Mouse (Mus musculus): ENCODE data around the gene Fam107b. TPM values are rescaled to one million over a fixed set of nuclear protein-coding genes. Genes with fewer than 3 reads are reported as not detected.

Gene Fam107b
- polyA plus RNA-seq, 1 experiment from 2014 or later = 34.4 TPM

DNA sequence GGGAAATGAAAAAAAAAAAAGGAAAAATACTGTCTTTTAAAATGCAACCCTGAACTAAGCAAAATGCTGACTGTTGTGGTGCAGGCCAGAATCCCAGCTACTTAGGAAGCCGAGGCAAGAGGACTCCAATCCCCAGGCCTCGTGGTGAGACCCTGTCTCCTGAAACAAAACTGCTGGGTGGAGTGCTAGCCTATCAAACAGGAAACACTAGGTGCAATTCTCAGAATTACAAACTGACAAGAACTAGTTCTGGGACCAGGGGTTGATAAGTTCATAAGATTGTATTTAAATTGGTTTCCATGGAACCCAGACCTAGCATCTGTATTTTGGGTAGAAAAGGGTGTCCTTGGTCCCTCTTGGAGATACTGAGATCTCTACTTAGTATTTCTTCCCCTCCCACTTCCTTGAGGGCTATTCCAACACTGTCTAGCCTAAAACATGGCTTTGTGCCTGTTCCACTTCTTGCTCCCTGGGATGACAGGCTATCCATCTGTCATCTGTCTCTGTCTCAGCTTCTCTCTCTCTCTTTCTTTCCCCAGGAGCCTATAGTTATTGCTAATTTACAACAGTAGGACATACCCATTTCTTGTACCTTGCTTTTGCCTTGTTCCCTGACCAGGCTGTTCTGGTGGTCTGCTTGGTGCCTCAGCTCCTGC, 24.5 kb downstream of the Fam107b start:
- no peak overlapping the region for H3K9ac ChIP-seq (replicated peaks; ENCODE audit: low read depth, low read length)
- 80% methylated on average over 2 of the region's 2 CpGs for WGBS
- no peaks in the 10 kb centered on the region for H3K4me1 ChIP-seq (ENCODE audit: control insufficient read depth, insufficient read depth, low read length)
- no peaks in the 10 kb centered on the region; the same call in 1 of the 2 replicates for H3K9me3 ChIP-seq (ENCODE audit: control insufficient read depth, low read length)
- no peak overlapping the region for H3K4me3 ChIP-seq (ENCODE audit: low read depth, low read length)
- no peak for ATAC-seq (ENCODE audit: low read depth)
- H3K27me3 ChIP-seq (ENCODE audit: control insufficient read depth, insufficient read depth, low read length) = no peaks in the 10 kb centered on the region
- H3K4me2 ChIP-seq (ENCODE audit: low read depth, low read length) = no peak overlapping the region
- H3K27ac ChIP-seq (ENCODE audit: low read depth, low read length) = no peak overlapping the region
- H3K36me3 ChIP-seq (ENCODE audit: control insufficient read depth, insufficient read depth, low read length) = no peaks in the 10 kb centered on the region

DNA sequence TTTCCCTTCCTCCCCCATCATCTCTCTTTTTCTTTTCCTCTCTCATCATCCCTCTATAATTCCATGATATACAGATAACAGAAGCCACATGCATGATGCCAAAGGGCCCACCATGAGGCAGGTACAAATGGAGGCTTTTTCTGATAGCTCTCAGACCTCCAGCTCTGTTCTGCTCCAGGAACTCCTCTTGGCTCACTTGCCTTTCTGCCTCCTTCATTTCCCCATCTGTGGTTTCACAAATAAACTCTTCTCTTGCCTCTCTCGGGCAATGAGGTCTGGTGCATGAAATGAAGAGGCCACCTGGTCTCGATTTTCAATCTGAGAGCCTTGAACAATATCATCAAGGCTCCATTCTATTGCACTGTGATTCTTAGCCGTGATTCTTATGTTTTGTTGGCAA, 30.1 kb downstream of the Fam107b start:
- no peak overlapping the region for H3K9ac ChIP-seq (replicated peaks; ENCODE audit: low read depth, low read length)
- H3K4me2 ChIP-seq (ENCODE audit: low read depth, low read length) = no peak overlapping the region
- H3K4me1 ChIP-seq (ENCODE audit: control insufficient read depth, insufficient read depth, low read length) = no peaks in the 10 kb centered on the region
- H3K27me3 ChIP-seq (ENCODE audit: control insufficient read depth, insufficient read depth, low read length) = no peaks in the 10 kb centered on the region
- H3K36me3 ChIP-seq (ENCODE audit: control insufficient read depth, insufficient read depth, low read length) = no peaks in the 10 kb centered on the region
- 72% methylated on average over 3 of the region's 3 CpGs for WGBS
- no peak overlapping the region for H3K4me3 ChIP-seq (ENCODE audit: low read depth, low read length)
- H3K9me3 ChIP-seq (ENCODE audit: control insufficient read depth, low read length) = no peaks in the 10 kb centered on the region
- no peak overlapping the region for H3K27ac ChIP-seq (ENCODE audit: low read depth, low read length)
- no peak for ATAC-seq (ENCODE audit: low read depth)

DNA sequence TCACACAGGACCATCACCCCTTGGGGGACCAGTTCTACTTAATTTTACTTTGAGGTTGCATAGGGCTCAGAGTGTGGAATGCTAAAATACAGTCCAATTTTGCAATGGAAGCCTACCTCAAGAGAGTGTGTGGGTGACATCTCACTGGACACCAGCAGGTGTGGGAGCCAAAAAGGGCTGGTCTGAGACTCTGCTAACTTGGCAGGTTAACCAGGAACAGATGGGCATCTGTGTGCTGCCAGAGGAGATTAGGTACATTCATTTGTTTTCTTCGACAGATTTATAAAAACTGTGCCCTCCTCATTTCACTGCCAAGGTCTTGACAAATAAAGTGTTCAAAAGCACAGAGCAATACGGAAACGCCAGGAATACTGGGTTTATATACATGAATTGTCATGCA, 32.3 kb downstream of the Fam107b start:
- Histone ChIP-seq H3K4me2 (ENCODE audit: low read depth, low read length) (no peak overlapping the region), H3K27ac (ENCODE audit: low read depth, low read length) (no peak overlapping the region), H3K27me3 (ENCODE audit: control insufficient read depth, insufficient read depth, low read length) (no peaks in the 10 kb centered on the region), H3K4me3 (ENCODE audit: low read depth, low read length) (no peak overlapping the region), H3K4me1 (ENCODE audit: control insufficient read depth, insufficient read depth, low read length) (no peaks in the 10 kb centered on the region), H3K9ac (replicated peaks; ENCODE audit: low read depth, low read length) (no peak overlapping the region), H3K36me3 (ENCODE audit: control insufficient read depth, insufficient read depth, low read length) (no peaks in the 10 kb centered on the region), H3K9me3 (ENCODE audit: control insufficient read depth, low read length) (no peaks in the 10 kb centered on the region)
- WGBS = 85% methylated on average over 3 of the region's 3 CpGs
- ATAC-seq (ENCODE audit: low read depth) = no peak

DNA sequence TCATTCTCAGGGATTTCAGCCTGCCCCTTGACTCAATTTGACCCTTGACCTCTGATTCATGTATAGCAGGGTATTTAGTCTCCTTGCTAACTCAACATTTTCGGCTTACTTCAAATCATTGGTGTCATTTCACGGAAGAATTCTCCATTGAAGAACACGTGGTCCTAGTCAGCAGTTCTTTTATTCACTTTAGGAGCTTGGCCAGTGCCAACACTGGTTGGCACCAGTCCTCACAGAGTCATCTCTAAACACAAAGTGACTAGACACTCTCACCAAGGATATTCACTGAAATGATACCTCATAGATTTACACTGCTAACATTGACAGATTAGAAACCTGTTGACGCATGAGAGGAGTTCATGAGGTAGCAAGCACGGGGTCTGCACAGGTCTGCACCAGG, 32.9 kb downstream of the Fam107b start:
- no peak overlapping the region for H3K4me3 ChIP-seq (ENCODE audit: low read depth, low read length)
- no peaks in the 10 kb centered on the region for H3K27me3 ChIP-seq (ENCODE audit: control insufficient read depth, insufficient read depth, low read length)
- H3K36me3 ChIP-seq (ENCODE audit: control insufficient read depth, insufficient read depth, low read length) = no peaks in the 10 kb centered on the region
- H3K9me3 ChIP-seq (ENCODE audit: control insufficient read depth, low read length) = no peaks in the 10 kb centered on the region
- no peaks in the 10 kb centered on the region for H3K4me1 ChIP-seq (ENCODE audit: control insufficient read depth, insufficient read depth, low read length)
- no peak overlapping the region for H3K27ac ChIP-seq (ENCODE audit: low read depth, low read length)
- no peak overlapping the region for H3K9ac ChIP-seq (replicated peaks; ENCODE audit: low read depth, low read length)
- H3K4me2 ChIP-seq (ENCODE audit: low read depth, low read length) = no peak overlapping the region
- no peak for ATAC-seq (ENCODE audit: low read depth)
- 89% methylated on average over 5 of the region's 5 CpGs for WGBS

DNA sequence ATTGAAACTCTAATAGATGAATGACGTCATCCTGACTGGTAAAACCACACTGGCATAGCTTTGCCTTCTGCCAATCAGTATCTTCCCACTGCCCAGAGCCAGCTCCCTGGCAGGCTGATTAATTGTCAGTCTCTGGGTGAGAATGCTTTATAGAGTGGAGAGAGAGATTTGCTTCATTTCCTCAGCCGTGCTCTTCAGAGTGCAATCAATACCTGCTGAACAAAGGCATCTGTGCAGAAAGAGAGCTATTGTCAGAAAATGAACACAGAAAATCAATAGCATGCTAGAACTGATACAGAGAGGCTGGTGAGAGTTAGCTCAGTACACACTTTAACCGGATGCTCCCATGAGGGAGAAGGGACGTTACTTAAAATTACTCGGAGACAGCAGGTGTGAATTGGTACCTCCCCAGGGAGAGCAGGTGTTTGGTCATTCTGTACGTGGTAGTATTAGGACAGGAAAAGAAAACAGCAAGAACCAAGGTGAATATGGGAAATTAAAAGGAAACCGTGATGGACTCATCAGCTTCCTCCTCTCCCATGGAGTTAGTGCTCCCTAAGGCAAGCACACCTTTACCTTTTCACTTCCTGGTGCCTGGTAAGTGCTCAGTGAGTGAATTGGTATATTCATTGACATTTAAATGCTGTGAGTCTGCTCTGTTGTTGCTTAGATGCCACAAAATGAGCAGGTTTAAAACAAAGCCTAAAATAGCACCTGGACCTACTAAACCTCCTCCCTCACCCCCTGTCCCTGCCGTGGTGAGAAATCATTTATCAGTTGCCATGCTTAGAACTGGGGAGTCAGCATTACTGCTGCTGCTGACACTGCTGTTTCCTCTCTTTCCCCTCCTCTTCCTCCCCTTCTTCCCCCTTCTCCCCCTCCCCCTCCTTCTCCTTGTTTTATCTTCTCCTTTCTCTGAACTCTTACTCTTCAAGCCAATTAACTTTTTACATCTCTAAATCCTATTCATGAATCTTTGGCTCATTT, 38.9 kb downstream of the Fam107b start:
- no peaks in the 10 kb centered on the region for H3K9me3 ChIP-seq (ENCODE audit: control insufficient read depth, low read length)
- no peak overlapping the region for H3K4me2 ChIP-seq (ENCODE audit: low read depth, low read length)
- H3K4me1 ChIP-seq (ENCODE audit: control insufficient read depth, insufficient read depth, low read length) = no peaks in the 10 kb centered on the region; the same call in 1 of the 2 replicates
- peak overlapping the region; percentile 28 for H3K27ac ChIP-seq (ENCODE audit: low read depth, low read length)
- ATAC-seq (ENCODE audit: low read depth) = peak; percentile 81
- H3K27me3 ChIP-seq (ENCODE audit: control insufficient read depth, insufficient read depth, low read length) = no peaks in the 10 kb centered on the region
- WGBS = 38% methylated on average over 8 of the region's 8 CpGs
- H3K9ac ChIP-seq (replicated peaks; ENCODE audit: low read depth, low read length) = no peak overlapping the region; the same call in 1 of the 2 replicates
- no peak overlapping the region for H3K4me3 ChIP-seq (ENCODE audit: low read depth, low read length)
- H3K36me3 ChIP-seq (ENCODE audit: control insufficient read depth, insufficient read depth, low read length) = no peaks in the 10 kb centered on the region

DNA sequence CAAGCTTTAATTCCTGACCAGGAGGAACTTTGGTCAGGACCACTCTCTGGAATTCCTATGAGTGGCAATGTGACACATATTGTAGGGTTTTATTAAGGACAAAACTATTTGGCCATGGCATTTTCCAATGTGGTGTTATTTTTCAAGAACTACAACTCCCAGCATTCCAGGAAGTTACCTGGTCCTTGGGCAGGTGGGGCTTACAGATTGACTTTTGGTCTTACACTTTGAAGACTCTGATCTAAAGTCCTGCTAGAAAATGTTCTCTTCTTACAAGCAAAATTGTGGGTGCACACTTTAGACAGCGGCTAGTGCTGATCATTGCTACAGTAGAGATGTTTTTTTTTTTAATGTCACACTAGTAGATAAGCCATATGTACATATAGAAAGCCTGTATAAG, 48.2 kb downstream of the Fam107b start:
- no peak overlapping the region for H3K4me3 ChIP-seq (ENCODE audit: low read depth, low read length)
- H3K4me2 ChIP-seq (ENCODE audit: low read depth, low read length) = no peak overlapping the region
- no peak for ATAC-seq (ENCODE audit: low read depth)
- H3K36me3 ChIP-seq (ENCODE audit: control insufficient read depth, insufficient read depth, low read length) = no peaks in the 10 kb centered on the region
- WGBS = 97% methylated on average over 1 of the region's 1 CpGs
- no peaks in the 10 kb centered on the region for H3K27me3 ChIP-seq (ENCODE audit: control insufficient read depth, insufficient read depth, low read length)
- H3K9me3 ChIP-seq (ENCODE audit: control insufficient read depth, low read length) = no peaks in the 10 kb centered on the region
- no peak overlapping the region for H3K27ac ChIP-seq (ENCODE audit: low read depth, low read length)
- no peaks in the 10 kb centered on the region for H3K4me1 ChIP-seq (ENCODE audit: control insufficient read depth, insufficient read depth, low read length)
- no peak overlapping the region for H3K9ac ChIP-seq (replicated peaks; ENCODE audit: low read depth, low read length)

DNA sequence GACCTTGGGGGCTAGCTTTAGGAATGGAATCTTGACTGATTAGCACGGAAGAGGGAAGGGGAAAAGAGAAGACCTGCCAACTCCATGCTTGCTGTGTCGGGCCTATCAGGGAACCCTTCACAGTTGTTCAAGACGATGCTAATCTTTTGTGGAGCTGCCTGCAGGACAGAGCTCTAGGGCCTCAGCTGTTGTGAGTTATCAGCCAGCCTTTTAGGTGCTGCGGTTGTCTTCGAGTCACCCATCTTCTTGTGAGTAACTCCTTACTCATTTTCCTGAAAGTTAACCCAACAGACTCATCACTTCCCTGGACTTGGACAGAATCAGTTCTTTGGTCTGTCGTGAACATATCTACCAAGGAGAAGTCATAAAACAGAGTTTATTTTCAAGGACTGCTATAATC, 51.3 kb downstream of the Fam107b start:
- no peaks in the 10 kb centered on the region for H3K4me1 ChIP-seq (ENCODE audit: control insufficient read depth, insufficient read depth, low read length)
- no peak for ATAC-seq (ENCODE audit: low read depth)

DNA sequence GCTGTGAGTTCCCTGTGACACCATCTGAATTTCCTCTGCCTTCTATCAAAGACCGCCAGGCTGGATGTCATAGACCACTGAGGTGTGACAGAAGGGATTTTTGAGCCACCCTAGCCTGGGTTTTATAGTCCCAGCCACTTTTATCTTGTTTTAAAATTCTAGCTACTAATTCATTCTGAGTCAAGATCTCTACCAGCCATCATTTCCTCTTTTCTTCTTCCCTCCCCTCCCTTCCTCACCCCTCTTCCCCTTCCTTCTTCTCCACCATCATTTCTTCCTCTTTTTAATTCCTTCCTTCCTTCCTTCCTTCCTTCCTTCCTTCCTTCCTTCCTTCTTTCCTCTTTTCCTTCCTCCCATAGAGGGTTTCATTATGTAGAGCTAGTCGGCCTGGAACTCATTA, 51.9 kb downstream of the Fam107b start:
- H3K27ac ChIP-seq (ENCODE audit: low read depth, low read length) = no peak overlapping the region
- ATAC-seq (ENCODE audit: low read depth) = no peak
- no peak overlapping the region for H3K4me3 ChIP-seq (ENCODE audit: low read depth, low read length)
- H3K27me3 ChIP-seq (ENCODE audit: control insufficient read depth, insufficient read depth, low read length) = no peaks in the 10 kb centered on the region
- no peaks in the 10 kb centered on the region for H3K9me3 ChIP-seq (ENCODE audit: control insufficient read depth, low read length)
- H3K4me2 ChIP-seq (ENCODE audit: low read depth, low read length) = no peak overlapping the region
- no peak overlapping the region for H3K9ac ChIP-seq (replicated peaks; ENCODE audit: low read depth, low read length)
- H3K36me3 ChIP-seq (ENCODE audit: control insufficient read depth, insufficient read depth, low read length) = no peaks in the 10 kb centered on the region
- 88% methylated on average over 2 of the region's 2 CpGs for WGBS
- no peaks in the 10 kb centered on the region for H3K4me1 ChIP-seq (ENCODE audit: control insufficient read depth, insufficient read depth, low read length)

More for the DNA sequence above, 51.3 kb downstream of the Fam107b start:
- H3K9me3 ChIP-seq (ENCODE audit: control insufficient read depth, low read length) = no peaks in the 10 kb centered on the region
- WGBS = 88% methylated on average over 6 of the region's 6 CpGs
- H3K4me3 ChIP-seq (ENCODE audit: low read depth, low read length) = no peak overlapping the region
- H3K4me2 ChIP-seq (ENCODE audit: low read depth, low read length) = no peak overlapping the region
- H3K36me3 ChIP-seq (ENCODE audit: control insufficient read depth, insufficient read depth, low read length) = no peaks in the 10 kb centered on the region
- H3K27me3 ChIP-seq (ENCODE audit: control insufficient read depth, insufficient read depth, low read length) = no peaks in the 10 kb centered on the region
- H3K9ac ChIP-seq (replicated peaks; ENCODE audit: low read depth, low read length) = no peak overlapping the region
- H3K27ac ChIP-seq (ENCODE audit: low read depth, low read length) = no peak overlapping the region
